Mouse (Mus musculus): ENCODE measurements around the gene Spata2.

- TF ChIP-seq CTCF (conservative IDR thresholded peaks at IDR 0.05; ENCODE audit: low read length), result peak; percentile 37
- no peak for TF ChIP-seq NANOG (IDR thresholded peaks at IDR 0.05; ENCODE audit: borderline replicate concordance, low read length)
- TF ChIP-seq POU5F1 (IDR thresholded peaks at IDR 0.05; ENCODE audit: borderline replicate concordance, low read length), result no peak
Observed at GRCm38 (mm10) chr2:167468444-167468843, 24.2 kb downstream of the Spata2 start.

Measured in E14TG2a.4 (cell line).